Mouse (Mus musculus): Measurements from ENCODE around the gene Fastkd5. TPM values are rescaled to one million over a fixed set of nuclear protein-coding genes. Genes with fewer than 3 reads are reported as not detected.

Fastkd5 gene
- total RNA-seq, 2 experiments from 2014 or later = 8.1 to 8.7 TPM

GRCm38 (mm10) chr2:130634739-130635411, 5.0 kb upstream of the Fastkd5 start:
- no peak for DNase-seq (ENCODE audit: low spot score in 2 of 2)

- DNase-seq (ENCODE audit: low spot score in 2 of 2) = no peak
Observed at GRCm38 (mm10) chr2:130634006-130634738, 4.3 kb upstream of the Fastkd5 start.

GRCm38 (mm10) chr2:130632887-130633675, 3.3 kb upstream of the Fastkd5 start:
- DNase-seq (ENCODE audit: low spot score in 2 of 2) = no peak

- no peak for DNase-seq (ENCODE audit: low spot score in 2 of 2)
Observed at GRCm38 (mm10) chr2:130632416-130632815, 2.6 kb upstream of the Fastkd5 start.

GRCm38 (mm10) chr2:130629080-130629838, 568 bp downstream of the Fastkd5 start:
- DNase-seq (ENCODE audit: low spot score in 2 of 2) = no peak

- DNase-seq (ENCODE audit: low spot score in 2 of 2) = no peak
Observed at GRCm38 (mm10) chr2:130628424-130628823, 1.4 kb downstream of the Fastkd5 start.

GRCm38 (mm10) chr2:130618972-130619371, 10.9 kb downstream of the Fastkd5 start:
- no peak for DNase-seq (ENCODE audit: low spot score in 2 of 2)

- DNase-seq (ENCODE audit: low spot score in 2 of 2) = no peak
Observed at GRCm38 (mm10) chr2:130613091-130613490, 16.7 kb downstream of the Fastkd5 start.

- no peak for DNase-seq (ENCODE audit: low spot score in 2 of 2)
Observed at GRCm38 (mm10) chr2:130602195-130602594, 27.6 kb downstream of the Fastkd5 start.

GRCm38 (mm10) chr2:130598399-130598798, 31.4 kb downstream of the Fastkd5 start:
- DNase-seq (ENCODE audit: low spot score in 2 of 2) = no peak

GRCm38 (mm10) chr2:130597601-130598010, 32.2 kb downstream of the Fastkd5 start:
- DNase-seq (ENCODE audit: low spot score in 2 of 2) = peak; percentile 49 to 50

GRCm38 (mm10) chr2:130595596-130595995, 34.2 kb downstream of the Fastkd5 start:
- no peak for DNase-seq (ENCODE audit: low spot score in 2 of 2)

GRCm38 (mm10) chr2:130591016-130591415, 38.8 kb downstream of the Fastkd5 start:
- no peak for DNase-seq (ENCODE audit: low spot score in 2 of 2)

GRCm38 (mm10) chr2:130589761-130590160, 40.1 kb downstream of the Fastkd5 start:
- no peak for DNase-seq (ENCODE audit: low spot score in 2 of 2)

GRCm38 (mm10) chr2:130589157-130589556, 40.7 kb downstream of the Fastkd5 start:
- no peak for DNase-seq (ENCODE audit: low spot score in 2 of 2)

GRCm38 (mm10) chr2:130588373-130588772, 41.5 kb downstream of the Fastkd5 start:
- DNase-seq (ENCODE audit: low spot score in 2 of 2) = no peak

GRCm38 (mm10) chr2:130586016-130586415, 43.8 kb downstream of the Fastkd5 start:
- no peak for DNase-seq (ENCODE audit: low spot score in 2 of 2)

GRCm38 (mm10) chr2:130583902-130584560, 45.8 kb downstream of the Fastkd5 start:
- DNase-seq (ENCODE audit: low spot score in 2 of 2) = no peak

GRCm38 (mm10) chr2:130582552-130582951, 47.3 kb downstream of the Fastkd5 start, which contains the start of gene Avp:
Gene Avp (minus strand): TSS chr2:130582554.
- no peak for DNase-seq (ENCODE audit: low spot score in 2 of 2)

- no peak for DNase-seq (ENCODE audit: low spot score in 2 of 2)
Observed at GRCm38 (mm10) chr2:130581201-130581600, 48.6 kb downstream of the Fastkd5 start.
